Mouse (Mus musculus) kidney, postnatal 10 days (tissue): Measurements from ENCODE around the gene Cnnm1.
A peak's percentile ranks its signal among the peaks of the same experiment; 100 is the strongest.

Experiments used
- DNase-seq: peaks from one replicate; pipeline ENCODE4 v3.0.0; 2021; ENCODE audit warnings: mixed read lengths

Gene Cnnm1

DNA sequence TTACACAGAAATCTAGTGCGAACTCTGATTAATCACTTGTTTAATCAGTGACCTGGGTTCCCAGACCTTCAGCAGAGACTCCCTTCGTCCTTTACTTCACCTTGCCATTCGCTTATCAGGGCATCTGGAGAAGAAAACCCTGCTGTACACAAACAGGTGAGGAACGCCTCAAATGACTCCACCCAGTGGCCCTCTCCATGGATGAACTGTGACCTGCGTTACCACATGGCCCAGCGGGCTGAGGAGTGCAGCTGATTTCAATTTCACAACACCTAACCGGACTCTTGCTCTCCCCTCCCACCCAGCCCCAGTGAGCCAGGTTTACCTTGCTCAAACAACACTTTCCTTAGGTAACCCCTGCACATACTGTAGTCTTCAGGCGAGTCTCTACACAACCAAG lies 73.6 kb downstream of the Cnnm1 start:
- DNase-seq = no peak

GRCm38 (mm10) chr19:43515668-43516396 lies 75.6 kb downstream of the Cnnm1 start:
- no peak for DNase-seq

DNA sequence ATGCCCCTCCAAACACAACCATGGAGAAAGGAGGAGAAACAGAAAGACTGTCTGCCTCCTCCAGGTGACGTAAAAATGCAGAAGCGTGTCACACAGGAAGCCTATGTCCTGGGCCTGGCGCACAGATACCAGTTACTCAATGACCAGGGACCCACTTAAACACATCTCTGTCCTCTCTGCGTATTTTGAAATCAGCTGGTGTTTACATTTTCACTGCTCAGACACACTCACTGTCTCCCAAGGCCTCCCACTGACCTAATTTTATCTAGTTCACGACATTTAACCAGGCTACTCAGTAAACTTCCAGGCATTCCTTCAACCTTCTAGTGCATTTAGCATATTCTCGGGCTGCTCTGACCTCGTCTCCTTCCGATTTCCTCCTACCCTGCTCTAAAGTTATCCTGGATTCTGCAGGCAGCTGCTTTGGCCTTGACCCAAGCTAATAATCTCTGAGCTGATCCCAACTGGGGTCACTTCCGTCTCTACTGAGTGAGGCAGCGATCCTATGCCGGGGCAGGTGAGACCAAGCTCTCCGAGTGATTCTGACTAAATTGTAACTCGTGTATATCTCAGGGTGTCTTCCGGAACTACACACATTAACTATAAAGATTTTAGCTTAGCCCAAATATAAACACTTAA lies 76.3 kb downstream of the Cnnm1 start:
- DNase-seq = no peak

- no peak for DNase-seq
These were observed 77.1 kb downstream of the Cnnm1 start for GRCm38 (mm10) chr19:43517320-43517719.

GRCm38 (mm10) chr19:43517808-43518207 lies 77.6 kb downstream of the Cnnm1 start:
- no peak for DNase-seq

- DNase-seq = no peak
These were observed 78.0 kb downstream of the Cnnm1 start for GRCm38 (mm10) chr19:43518261-43518660.

GRCm38 (mm10) chr19:43519226-43519625 lies 79.0 kb downstream of the Cnnm1 start:
- no peak for DNase-seq

DNA sequence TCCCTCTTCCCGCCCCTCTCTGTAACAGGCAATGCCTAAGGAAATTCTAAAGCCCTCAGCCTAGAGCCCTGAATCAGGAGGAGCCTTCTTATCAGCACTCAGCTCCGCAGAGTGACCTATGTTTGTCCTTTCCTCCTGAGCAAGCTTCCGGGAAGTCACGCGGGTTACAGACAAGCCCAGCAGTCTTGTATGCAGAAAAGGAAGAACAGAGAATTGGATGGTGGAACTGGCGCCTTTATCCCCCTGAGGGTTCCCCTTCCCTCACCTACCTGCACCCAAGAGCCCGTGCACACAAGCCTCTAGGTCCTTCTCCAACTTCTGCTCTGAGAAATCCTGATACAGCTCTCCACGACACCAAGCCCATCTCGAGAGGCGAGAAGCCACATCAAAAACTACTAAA lies 80.2 kb downstream of the Cnnm1 start:
- no peak for DNase-seq

- no peak for DNase-seq
These were observed 81.1 kb downstream of the Cnnm1 start for GRCm38 (mm10) chr19:43521362-43521761.

GRCm38 (mm10) chr19:43521996-43522395 lies 81.8 kb downstream of the Cnnm1 start:
- no peak for DNase-seq

- DNase-seq = peak; percentile 26
These were observed 83.3 kb downstream of the Cnnm1 start for GRCm38 (mm10) chr19:43523551-43523950.

DNA sequence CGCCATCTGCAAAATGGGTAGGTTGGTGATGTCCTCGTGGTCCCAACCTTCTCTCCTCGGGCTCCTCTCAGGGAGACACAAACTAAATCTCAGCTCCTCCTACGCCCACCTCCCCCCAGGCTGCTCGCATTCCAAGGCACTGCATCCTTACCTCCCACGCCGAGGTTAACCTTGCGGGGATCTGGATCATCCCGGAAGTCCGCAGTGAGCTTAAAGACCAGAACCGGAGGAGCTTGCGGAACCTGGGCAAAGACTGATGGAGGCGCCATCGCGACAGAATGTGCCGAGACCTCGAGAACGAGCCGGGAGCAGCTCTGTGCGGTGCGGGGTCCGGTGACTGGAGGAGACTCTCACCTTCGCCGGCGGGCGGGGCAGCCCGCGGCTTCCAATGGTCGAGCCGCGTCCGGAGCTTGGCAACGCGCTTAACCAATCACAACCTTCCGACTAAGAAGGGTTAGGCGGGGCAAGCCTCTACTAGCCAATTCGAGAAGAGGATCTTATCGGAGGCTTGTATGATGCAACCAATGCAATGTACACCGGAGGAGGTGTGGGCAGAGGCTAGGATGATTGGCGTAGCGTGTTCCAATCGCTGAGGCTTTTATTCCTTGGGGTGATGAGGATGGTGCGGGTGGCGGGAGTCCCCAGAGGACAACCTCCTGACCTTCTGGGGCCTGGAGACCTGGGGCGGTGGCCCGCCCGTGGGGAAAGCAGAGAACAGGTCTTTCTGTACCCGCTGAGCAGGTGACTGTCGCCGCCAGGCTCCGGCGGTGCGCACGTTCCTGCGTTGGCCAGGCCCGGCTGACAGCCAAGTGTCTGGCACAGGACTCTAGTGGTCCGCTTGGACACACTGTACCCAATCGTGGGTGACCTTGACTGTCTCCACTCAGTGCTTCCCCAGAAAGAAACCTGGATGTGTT lies 84.2 kb downstream of the Cnnm1 start, which contains the start of gene Got1:
TSS of gene Got1 (minus strand) at position 419 of the 917 bp plus-strand sequence.
- peak; percentile 95 for DNase-seq

- peak; percentile 63 for DNase-seq
These were observed 84.9 kb downstream of the Cnnm1 start for GRCm38 (mm10) chr19:43525104-43525482.

DNA sequence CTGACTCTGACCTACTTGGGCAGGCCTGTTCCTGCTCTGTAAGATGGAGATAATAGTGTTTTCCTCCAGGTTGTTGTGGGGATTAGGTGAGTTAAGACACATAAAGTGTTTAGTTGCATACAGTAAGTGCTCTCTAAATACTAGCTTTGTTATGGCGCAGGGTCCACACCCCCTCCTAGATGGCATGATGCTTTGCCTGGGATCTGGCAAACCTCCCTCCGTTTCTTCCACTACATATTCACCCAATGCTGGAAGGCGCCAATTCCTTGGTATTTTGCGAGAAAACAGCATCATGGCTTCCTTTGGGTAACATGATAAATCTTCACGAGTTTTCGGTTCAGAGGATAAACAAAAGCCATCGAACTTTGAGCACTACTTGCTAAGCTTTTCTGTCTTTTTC lies 85.3 kb downstream of the Cnnm1 start:
- no peak for DNase-seq

DNA sequence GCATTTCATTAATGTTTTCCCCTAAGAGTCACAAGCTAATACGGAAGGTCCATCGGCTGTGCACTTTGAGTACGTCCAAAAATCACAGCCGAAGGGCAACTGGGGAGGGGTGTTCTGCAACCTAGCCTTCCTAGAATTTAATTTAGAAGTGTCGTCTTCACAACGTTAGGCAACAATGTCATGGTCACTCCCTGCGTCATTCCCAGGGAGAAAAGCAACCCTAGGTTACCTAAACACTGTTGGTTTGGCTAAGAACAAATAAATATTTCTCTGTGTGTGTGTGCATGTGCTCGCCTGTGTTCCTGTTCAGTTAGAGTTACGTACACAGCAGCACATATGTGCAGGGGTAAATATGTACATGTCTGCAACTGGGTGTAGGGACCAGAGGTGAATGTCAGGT lies 85.8 kb downstream of the Cnnm1 start:
- no peak for DNase-seq

DNA sequence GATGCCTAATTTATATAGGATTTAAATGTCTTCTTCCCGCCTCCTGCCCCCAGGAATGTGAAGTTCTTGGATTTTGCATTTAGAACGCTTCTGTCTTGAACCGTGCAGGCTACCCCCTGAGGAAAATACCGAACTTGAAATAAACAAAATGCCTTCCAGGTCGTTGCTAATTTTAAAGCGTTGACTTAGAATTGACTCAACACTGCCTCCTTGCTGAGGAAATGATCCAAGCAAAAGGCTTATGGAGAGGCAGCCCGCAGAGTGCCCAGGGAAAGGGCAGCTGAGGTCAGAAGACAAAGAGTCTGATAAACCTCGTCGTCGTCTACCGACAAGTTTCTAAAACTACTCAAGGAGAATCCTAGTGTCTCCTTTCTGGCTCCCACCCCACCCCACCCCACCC lies 86.9 kb downstream of the Cnnm1 start:
- peak; percentile 45 for DNase-seq

- no peak for DNase-seq
These were observed 87.9 kb downstream of the Cnnm1 start for GRCm38 (mm10) chr19:43528056-43528587.

DNA sequence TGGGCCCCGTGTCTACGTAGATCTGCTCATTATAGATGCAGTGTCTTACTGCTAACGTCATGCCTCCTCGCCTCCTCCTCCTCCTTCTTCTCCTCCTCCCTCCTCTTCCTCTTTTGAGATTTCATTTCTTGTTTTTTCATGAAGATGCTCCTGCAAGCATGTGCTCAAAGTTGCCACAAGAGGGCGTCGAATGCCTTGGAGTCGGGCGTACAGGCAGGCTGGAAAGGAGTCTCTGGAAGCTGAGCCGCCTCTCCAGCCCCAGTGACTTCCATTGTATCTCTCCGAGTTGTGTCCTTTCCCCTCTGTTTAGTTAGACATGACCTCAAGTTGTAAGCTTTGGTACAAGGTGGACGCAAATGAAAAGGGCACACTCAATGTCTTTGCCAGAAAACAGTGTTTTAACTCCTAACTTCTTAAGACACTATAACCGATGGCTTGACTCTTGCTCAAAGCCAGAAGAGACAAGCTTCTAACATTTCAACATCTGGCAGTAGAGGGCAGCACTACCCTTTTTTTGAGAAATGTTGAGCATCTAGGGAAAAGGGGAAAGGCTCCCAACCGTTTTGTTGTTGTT lies 90.0 kb downstream of the Cnnm1 start:
- DNase-seq = peak; percentile 84

GRCm38 (mm10) chr19:43530921-43531320 lies 90.7 kb downstream of the Cnnm1 start:
- DNase-seq = no peak

- no peak for DNase-seq
These were observed 95.1 kb downstream of the Cnnm1 start for GRCm38 (mm10) chr19:43535372-43535771.

GRCm38 (mm10) chr19:43546337-43547117 lies 106.3 kb downstream of the Cnnm1 start:
- no peak for DNase-seq
